ENCODE assay signal across 24 mouse cellular contexts in genomic region chr7:97302876-97303275, GRCm38 (mm10). TPM values are rescaled to one million over a fixed set of nuclear protein-coding genes. Genes with fewer than 3 reads are reported as not detected.
DNase-seq lines count a peak whose midpoint lies in the region; ATAC-seq and TF ChIP-seq lines count a peak whose summit lies in the region.
"Had no signal": no experiment of that assay in that cellular context is flagged by ENCODE, and none has a peak within 500 bp of the region (broad histone marks: within the 10 kb centered on the region; RNA-seq: fewer than 3 reads in every experiment).

No protein-coding gene starts in this region.

- H3K4me1 ChIP-seq in forebrain, embryonic 11.5 days (replicated peaks; ENCODE audit: control insufficient read depth, insufficient read depth, low read length) = no peaks in the 10 kb centered on the region
- H3K4me1 ChIP-seq in forebrain, embryonic 15.5 days = no peaks in the 10 kb centered on the region
- no peaks in the 10 kb centered on the region; the same call in 1 of the 2 replicates for H3K4me1 ChIP-seq in heart, embryonic 10.5 days
- H3K4me1 ChIP-seq in midbrain, embryonic 10.5 days = no peaks in the 10 kb centered on the region
- H3K4me1 ChIP-seq in midbrain, postnatal 0 days (ENCODE audit: insufficient read depth, low read length) = no peaks in the 10 kb centered on the region
- H3K4me1 ChIP-seq: embryonic facial prominence, embryonic 13.5 days; embryonic facial prominence, embryonic 15.5 days; forebrain, embryonic 10.5 days; forebrain, embryonic 13.5 days had no signal

- no peaks in the 10 kb centered on the region for H3K36me3 ChIP-seq in forebrain, embryonic 11.5 days (ENCODE audit: control insufficient read depth, insufficient read depth, low read length)
- H3K36me3 ChIP-seq in forebrain, embryonic 15.5 days = peaks cover 56% of the 10 kb centered on the region
- peaks cover 81% of the 10 kb centered on the region for H3K36me3 ChIP-seq in heart, embryonic 10.5 days
- peaks cover 51% of the 10 kb centered on the region for H3K36me3 ChIP-seq in midbrain, embryonic 10.5 days
- H3K36me3 ChIP-seq in midbrain, postnatal 0 days (ENCODE audit: insufficient read depth, low read length) = peaks cover 62% of the 10 kb centered on the region

- no peak for ATAC-seq in forebrain, embryonic 11.5 days (replicated peaks; ENCODE audit: low FRiP score)
- no peak for ATAC-seq in forebrain, embryonic 15.5 days (replicated peaks)
- no peak for ATAC-seq in midbrain, postnatal 0 days (ENCODE audit: low FRiP score)
- ATAC-seq: forebrain, embryonic 13.5 days; forebrain, embryonic 16.5 days had no signal

- intact Hi-C loops in heart, postnatal 25 days (cut with DNase I) = no loop called here

- no peak overlapping the region for H3K4me2 ChIP-seq in forebrain, embryonic 11.5 days (ENCODE audit: low read depth, low read length, severe bottlenecking)
- no peak overlapping the region for H3K4me2 ChIP-seq in forebrain, embryonic 15.5 days (replicated peaks)
- no peak overlapping the region for H3K4me2 ChIP-seq in midbrain, postnatal 0 days (ENCODE audit: low read depth, low read length, poor library complexity, severe bottlenecking)
- H3K4me2 ChIP-seq: embryonic facial prominence, embryonic 13.5 days; embryonic facial prominence, embryonic 15.5 days; forebrain, embryonic 13.5 days had no signal

- WGBS in forebrain, embryonic 11.5 days = 78% methylated on average over 4 of the region's 4 CpGs
- WGBS in forebrain, embryonic 15.5 days = 86% methylated on average over 4 of the region's 4 CpGs
- 82% methylated on average over 4 of the region's 4 CpGs for WGBS in heart, embryonic 10.5 days
- WGBS in midbrain, embryonic 10.5 days = 88% methylated on average over 4 of the region's 4 CpGs
- WGBS in midbrain, postnatal 0 days = 86% methylated on average over 4 of the region's 4 CpGs

- no peak overlapping the region for H3K4me3 ChIP-seq in forebrain, embryonic 11.5 days (ENCODE audit: low read depth, low read length)
- no peak overlapping the region for H3K4me3 ChIP-seq in forebrain, embryonic 15.5 days
- H3K4me3 ChIP-seq in heart, embryonic 10.5 days = no peak overlapping the region
- H3K4me3 ChIP-seq in midbrain, embryonic 10.5 days = no peak overlapping the region
- no peak overlapping the region for H3K4me3 ChIP-seq in midbrain, postnatal 0 days (ENCODE audit: low read depth, low read length)
- H3K4me3 ChIP-seq: embryonic facial prominence, embryonic 13.5 days; embryonic facial prominence, embryonic 15.5 days; erythroblast, embryonic 14.5 days; forebrain, embryonic 10.5 days; forebrain, embryonic 13.5 days had no signal

- H3K9me3 ChIP-seq in forebrain, embryonic 11.5 days (ENCODE audit: control insufficient read depth, low read length) = no peaks in the 10 kb centered on the region
- H3K9me3 ChIP-seq in forebrain, embryonic 15.5 days = no peaks in the 10 kb centered on the region
- H3K9me3 ChIP-seq in heart, embryonic 10.5 days = no peaks in the 10 kb centered on the region
- no peaks in the 10 kb centered on the region for H3K9me3 ChIP-seq in midbrain, embryonic 10.5 days (replicated peaks)
- no peaks in the 10 kb centered on the region for H3K9me3 ChIP-seq in midbrain, postnatal 0 days (ENCODE audit: low read length)
- H3K9me3 ChIP-seq: embryonic facial prominence, embryonic 13.5 days; embryonic facial prominence, embryonic 15.5 days; forebrain, embryonic 10.5 days; forebrain, embryonic 13.5 days had no signal

- no peak for TF ChIP-seq CTCF in midbrain, postnatal 0 days (IDR thresholded peaks at IDR 0.05)

- H3K27ac ChIP-seq in forebrain, embryonic 11.5 days (ENCODE audit: low read depth, low read length) = no peak overlapping the region
- no peak overlapping the region for H3K27ac ChIP-seq in forebrain, embryonic 15.5 days (replicated peaks)
- H3K27ac ChIP-seq in heart, embryonic 10.5 days = no peak overlapping the region
- no peak overlapping the region for H3K27ac ChIP-seq in midbrain, embryonic 10.5 days (replicated peaks)
- no peak overlapping the region for H3K27ac ChIP-seq in midbrain, postnatal 0 days (ENCODE audit: low read depth, low read length)
- H3K27ac ChIP-seq: embryonic facial prominence, embryonic 13.5 days; embryonic facial prominence, embryonic 15.5 days; forebrain, embryonic 10.5 days; forebrain, embryonic 13.5 days had no signal

- no peaks in the 10 kb centered on the region for H3K27me3 ChIP-seq in forebrain, embryonic 11.5 days (ENCODE audit: control insufficient read depth, insufficient read depth, low read length)
- no peaks in the 10 kb centered on the region for H3K27me3 ChIP-seq in forebrain, embryonic 15.5 days
- no peaks in the 10 kb centered on the region for H3K27me3 ChIP-seq in heart, embryonic 10.5 days (ENCODE audit: insufficient read depth, poor library complexity, severe bottlenecking)
- no peaks in the 10 kb centered on the region for H3K27me3 ChIP-seq in midbrain, embryonic 10.5 days (ENCODE audit: low read depth, poor library complexity, severe bottlenecking)
- no peaks in the 10 kb centered on the region for H3K27me3 ChIP-seq in midbrain, postnatal 0 days (ENCODE audit: insufficient read depth, low read length)
- H3K27me3 ChIP-seq: embryonic facial prominence, embryonic 13.5 days; embryonic facial prominence, embryonic 15.5 days; forebrain, embryonic 13.5 days had no signal

- H3K9ac ChIP-seq in forebrain, embryonic 11.5 days (ENCODE audit: low read length) = no peak overlapping the region
- H3K9ac ChIP-seq in forebrain, embryonic 15.5 days (replicated peaks) = no peak overlapping the region
- no peak overlapping the region for H3K9ac ChIP-seq in midbrain, postnatal 0 days (replicated peaks; ENCODE audit: low read length, poor library complexity, severe bottlenecking)
- H3K9ac ChIP-seq: embryonic facial prominence, embryonic 13.5 days; embryonic facial prominence, embryonic 15.5 days; forebrain, embryonic 13.5 days had no signal

- peak; percentile 5 for DNase-seq in forebrain, embryonic 11.5 days (ENCODE audit: low spot score)
- peak; percentile 30 for DNase-seq in heart, embryonic 10.5 days (ENCODE audit: low spot score)
- no peak for DNase-seq in heart, postnatal 25 days (ENCODE audit: low spot score)
- DNase-seq in midbrain, embryonic 10.5 days (ENCODE audit: low spot score) = peak; percentile 5
- no peak for DNase-seq in midbrain, postnatal 0 days (ENCODE audit: low spot score)
- peak; percentile 9 to 32 for DNase-seq in spleen, postnatal 4 days (ENCODE audit: low spot score in 2 of 2)
- no peak for DNase-seq in spleen, postnatal 14 days (ENCODE audit: low spot score in 2 of 2)
- DNase-seq: adrenal gland, adult 8-10 months; adrenal gland, postnatal 25 days; cerebellum, adult 11 months; cerebellum, adult 18-20 months; cerebellum, adult 8-10 months; cerebellum, adult 9-11 months; cerebellum, postnatal 14 days; cerebellum, postnatal 36 days; embryo, embryonic 11 days had no signal

RNA-seq across cellular contexts. Expression of gene Usp35, which starts 28.9 kb away (rescaled TPM):
- polyA plus RNA-seq in forebrain, embryonic 11.5 days (2014; fragmentation: Nextera tagmentation; extraction: Ambion mirVana) = 2.8 and 2.9 TPM in 2 replicates
- polyA plus RNA-seq in forebrain, embryonic 15.5 days (2015; fragmentation: Nextera tagmentation; extraction: Ambion mirVana) = 4.4 and 5.8 TPM in 2 replicates
- polyA plus RNA-seq in heart, embryonic 10.5 days (2016; fragmentation: Nextera tagmentation; extraction: Ambion mirVana) = 1.1 and 2.3 TPM in 2 replicates
- under 1 TPM; 0.61 to 0.65 TPM for total RNA-seq in heart, postnatal 25 days (2021)
- polyA plus RNA-seq in midbrain, embryonic 10.5 days (2016; fragmentation: Nextera tagmentation; extraction: Ambion mirVana) = 1.5 and 1.7 TPM in 2 replicates
- 13.4 and 14.3 TPM in 2 replicates for total RNA-seq in midbrain, postnatal 0 days (2014; rRNA removed)
- polyA plus RNA-seq in midbrain, postnatal 0 days (2015; fragmentation: Nextera tagmentation; extraction: Ambion mirVana) = 2.7 and 2.9 TPM in 2 replicates
- total RNA-seq: common myeloid progenitor, adult 5-6 weeks had no signal

RNA-seq across cellular contexts. Expression of gene Kctd21, which starts 29.3 kb away (rescaled TPM):
- 4.7 and 4.8 TPM in 2 replicates for polyA plus RNA-seq in forebrain, embryonic 11.5 days (2014; fragmentation: Nextera tagmentation; extraction: Ambion mirVana)
- 6.6 and 7.1 TPM in 2 replicates for polyA plus RNA-seq in forebrain, embryonic 15.5 days (2015; fragmentation: Nextera tagmentation; extraction: Ambion mirVana)
- polyA plus RNA-seq in heart, embryonic 10.5 days (2016; fragmentation: Nextera tagmentation; extraction: Ambion mirVana) = 4.1 and 4.6 TPM in 2 replicates
- 1 to 10 TPM; 3.6 to 4.0 TPM for total RNA-seq in heart, postnatal 25 days (2021)
- 4.4 and 5.3 TPM in 2 replicates for polyA plus RNA-seq in midbrain, embryonic 10.5 days (2016; fragmentation: Nextera tagmentation; extraction: Ambion mirVana)
- total RNA-seq in midbrain, postnatal 0 days (2014; rRNA removed) = 4.0 and 6.1 TPM in 2 replicates
- polyA plus RNA-seq in midbrain, postnatal 0 days (2015; fragmentation: Nextera tagmentation; extraction: Ambion mirVana) = 3.1 TPM in 2 replicates
- polyA plus RNA-seq: erythroblast, embryonic 14.5 days had no signal

Comparison
In these comparisons a context has a peak if more than half of its experiments do, and no peak if none do; other contexts are left out.
1. DNase-seq: peak in forebrain, embryonic 11.5 days (single experiment), heart, embryonic 10.5 days (single experiment), midbrain, embryonic 10.5 days (single experiment) and spleen, postnatal 4 days (2 of 2); none in heart, postnatal 25 days (single experiment), midbrain, postnatal 0 days (single experiment) and spleen, postnatal 14 days (0 of 2).